Mouse (Mus musculus) liver, adult 2 months (tissue): ENCODE measurements around the gene Iqgap3. TPM values are rescaled to one million over a fixed set of nuclear protein-coding genes. Genes with fewer than 3 reads are reported as not detected.

ENCODE experiments used
- DNase-seq: peaks from one replicate; pipeline ENCODE4 v3.0.0-alpha.2; 2011; ENCODE audit warnings: low read depth, low spot score; ENCODE audit errors: extremely low read depth
- H3K27ac ChIP-seq: fragments of 200-500 bp; replicated peaks from 2 replicates; pipeline ENCODE4 v1.5.1; 2012; ENCODE audit warnings: low read depth, mild to moderate bottlenecking, control low read depth, inconsistent platforms, low read length; ENCODE audit not compliant: insufficient read depth
- H3K27me3 ChIP-seq: fragments of 200-500 bp; 2 replicates; pipeline ENCODE4 v1.6.1; 2012; ENCODE audit warnings: mild to moderate bottlenecking, moderate library complexity, low read length, inconsistent platforms; ENCODE audit not compliant: control insufficient read depth, insufficient read depth
- H3K36me3 ChIP-seq: fragments of 200-500 bp; 2 replicates; pipeline ENCODE4 v1.6.1; 2012; ENCODE audit warnings: low read length, inconsistent platforms; ENCODE audit not compliant: control insufficient read depth, insufficient read depth
- H3K4me1 ChIP-seq: fragments of 200-500 bp; 2 replicates; pipeline ENCODE4 v1.6.1; 2011; ENCODE audit warnings: low read length; ENCODE audit not compliant: control insufficient read depth, insufficient read depth
- H3K4me3 ChIP-seq: fragments of 200-500 bp; 2 replicates; pipeline ENCODE4 v1.5.1; 2011; ENCODE audit warnings: low read depth, mild to moderate bottlenecking, control low read depth, low read length, moderate library complexity; ENCODE audit not compliant: insufficient read depth
- H3K79me2 ChIP-seq: fragments of 200-500 bp; 2 replicates; pipeline ENCODE4 v1.6.1; 2012; ENCODE audit warnings: inconsistent platforms, mild to moderate bottlenecking, low read length, moderate library complexity; ENCODE audit not compliant: control insufficient read depth, insufficient read depth
- H3K9ac ChIP-seq: fragments of 200-500 bp; 2 replicates; pipeline ENCODE4 v1.6.1; 2012; ENCODE audit warnings: low read depth, mild to moderate bottlenecking, control low read depth, inconsistent platforms, low read length
- CTCF ChIP-seq: fragments of 200-500 bp; IDR thresholded peaks from 2 replicates; pipeline ENCODE4 v1.5.1; 2011; ENCODE audit warnings: low read depth, low read length, control low read depth
- POLR2A ChIP-seq: fragments of 200-500 bp; IDR thresholded peaks from 2 replicates; pipeline ENCODE4 v1.6.1; 2011; ENCODE audit warnings: low read length, control low read depth; ENCODE audit not compliant: insufficient read depth; ENCODE audit errors: extremely low read depth
- WGBS: fragments of 180-500 bp; shearing (Covaris S2); methylation state at CpG from one replicate; pipeline ENCODE4 v1.1.7; 2018; 5-methylcytosine and 5-hydroxymethylcytosine counted together
- polyA plus RNA-seq: library from polyadenylated mRNA; depleted of rRNA; stranded (reverse); fragments of >200 nt; gene quantifications from 2 replicates; pipeline ENCODE4 v1.2.3, GENCODE M21; 2012
- total RNA-seq: library from RNA; depleted of rRNA; stranded (reverse); fragments of >200 nt; gene quantifications from 2 replicates; pipeline ENCODE4 v1.2.3, GENCODE M21; 2014

The Iqgap3 gene
- total and polyA plus RNA-seq, 2 experiments = 0.16 to 0.18 TPM

GRCm38 (mm10) chr3:88150061-88150998, 68.6 kb downstream of the Iqgap3 start:
- Histone ChIP-seq H3K79me2 (peaks cover 79% of the 10 kb centered on the region), H3K4me1 (peaks cover 40% of the 10 kb centered on the region), H3K9ac (peak overlapping the region; percentile 2; the same call in 1 of the 2 replicates), H3K36me3 (no peaks in the 10 kb centered on the region), H3K4me3 (no peak overlapping the region), H3K27me3 (no peaks in the 10 kb centered on the region), H3K27ac (no peak overlapping the region; the same call in 1 of the 2 replicates)
- 52% methylated on average over 14 of the region's 14 CpGs for WGBS
- 0 out of 2 replicates have a peak, but pooled peaks have one; percentile 14 for TF ChIP-seq POLR2A
- peak; percentile 3; the same call in 1 of the 2 replicates for TF ChIP-seq CTCF
- DNase-seq = no peak

GRCm38 (mm10) chr3:88150999-88151364, 69.2 kb downstream of the Iqgap3 start:
- no peaks in the 10 kb centered on the region for H3K27me3 ChIP-seq
- no peak for DNase-seq
- H3K4me1 ChIP-seq = peaks cover 34% of the 10 kb centered on the region
- H3K4me3 ChIP-seq = no peak overlapping the region
- 71% methylated on average over 3 of the region's 3 CpGs for WGBS
- H3K79me2 ChIP-seq = peaks cover 79% of the 10 kb centered on the region
- TF ChIP-seq POLR2A (no peak), CTCF (no peak)
- peaks cover 4% of the 10 kb centered on the region; the same call in 1 of the 2 replicates for H3K36me3 ChIP-seq
- H3K27ac ChIP-seq = no peak overlapping the region
- no peak overlapping the region for H3K9ac ChIP-seq

- DNase-seq = no peak
- Histone ChIP-seq H3K36me3 (peaks cover 12% of the 10 kb centered on the region; the same call in 1 of the 2 replicates), H3K9ac (no peak overlapping the region), H3K27me3 (no peaks in the 10 kb centered on the region), H3K27ac (no peak overlapping the region), H3K79me2 (peaks cover 74% of the 10 kb centered on the region), H3K4me1 (peaks cover 28% of the 10 kb centered on the region), H3K4me3 (no peak overlapping the region)
- 88% methylated on average over 3 of the region's 3 CpGs for WGBS
- no peak for TF ChIP-seq CTCF
- no peak for TF ChIP-seq POLR2A
These were observed 70.3 kb downstream of the Iqgap3 start for GRCm38 (mm10) chr3:88152056-88152455.

GRCm38 (mm10) chr3:88153290-88154011, 71.7 kb downstream of the Iqgap3 start:
- H3K4me3 ChIP-seq = no peak overlapping the region
- H3K4me1 ChIP-seq = peaks cover 15% of the 10 kb centered on the region
- WGBS = 81% methylated on average over 3 of the region's 3 CpGs
- H3K27me3 ChIP-seq = no peaks in the 10 kb centered on the region
- no peak overlapping the region for H3K9ac ChIP-seq
- no peak overlapping the region for H3K27ac ChIP-seq
- no peak for DNase-seq
- peaks cover 65% of the 10 kb centered on the region for H3K79me2 ChIP-seq
- H3K36me3 ChIP-seq = peaks cover 17% of the 10 kb centered on the region; the same call in 1 of the 2 replicates
- no peak for TF ChIP-seq POLR2A
- TF ChIP-seq CTCF = no peak

- Histone ChIP-seq H3K27ac (no peak overlapping the region), H3K9ac (no peak overlapping the region), H3K27me3 (no peaks in the 10 kb centered on the region), H3K79me2 (peaks cover 65% of the 10 kb centered on the region), H3K4me3 (no peak overlapping the region), H3K36me3 (peaks cover 24% of the 10 kb centered on the region), H3K4me1 (peaks cover 10% of the 10 kb centered on the region)
- TF ChIP-seq POLR2A (no peak), CTCF (no peak)
- 92% methylated on average over 2 of the region's 2 CpGs for WGBS
- no peak for DNase-seq
These were observed 72.5 kb downstream of the Iqgap3 start for GRCm38 (mm10) chr3:88154236-88154635.
